Mouse (Mus musculus) midbrain, embryonic 14.5 days (tissue): ENCODE data around the gene Il1f10. TPM values are rescaled to one million over a fixed set of nuclear protein-coding genes. Genes with fewer than 3 reads are reported as not detected.

ENCODE experiments used
- ATAC-seq: fragments of 200-750 bp; cut with Nextera tagmentation; 2 replicates; pipeline ENCODE4 v1.8.0; 2017; ENCODE audit warnings: moderate number of reproducible peaks, moderate library complexity; ENCODE audit not compliant: low FRiP score, low TSS enrichment
- DNase-seq: peaks from one replicate; pipeline ENCODE4 v3.0.0-alpha.2; 2015
- H3K27ac ChIP-seq: fragments of 300-500 bp; sonication (generic); replicated peaks from 2 replicates; pipeline ENCODE4 v1.5.1; 2014; ENCODE audit warnings: mild to moderate bottlenecking, low read depth, low read length, moderate library complexity
- H3K27me3 ChIP-seq: fragments of 300-500 bp; sonication (generic); 2 replicates; pipeline ENCODE4 v1.6.1; 2014; ENCODE audit warnings: low read length, control low read depth, mixed read lengths; ENCODE audit not compliant: control insufficient read depth, insufficient read depth
- H3K36me3 ChIP-seq: fragments of 300-500 bp; sonication (generic); 2 replicates; pipeline ENCODE4 v1.6.1; 2014; ENCODE audit warnings: low read length, control low read depth; ENCODE audit not compliant: control insufficient read depth, insufficient read depth
- H3K4me1 ChIP-seq: fragments of 300-500 bp; sonication (generic); 2 replicates; pipeline ENCODE4 v1.6.1; 2014; ENCODE audit warnings: mild to moderate bottlenecking, antibody characterized with exemption, low read length, control low read depth; ENCODE audit not compliant: control insufficient read depth, insufficient read depth
- H3K4me2 ChIP-seq: fragments of 300-500 bp; sonication (generic); 2 replicates; pipeline ENCODE4 v1.6.1; 2014; ENCODE audit warnings: mild to moderate bottlenecking, low read length, moderate library complexity
- H3K4me3 ChIP-seq: fragments of 300-500 bp; sonication (generic); replicated peaks from 2 replicates; pipeline ENCODE4 v1.5.1; 2014; ENCODE audit warnings: low read depth, low read length
- H3K9ac ChIP-seq: fragments of 300-500 bp; sonication (generic); replicated peaks from 2 replicates; pipeline ENCODE4 v1.6.1; 2014; ENCODE audit warnings: mild to moderate bottlenecking, low read length, moderate library complexity
- H3K9me3 ChIP-seq: fragments of 300-500 bp; sonication (generic); 2 replicates; pipeline ENCODE4 v1.6.1; 2016; ENCODE audit warnings: low read length, control low read depth, mixed read lengths; ENCODE audit not compliant: control insufficient read depth
- WGBS: fragments of 180-500 bp; shearing (Covaris S2); extraction: QIAGEN DNeasy Blood & Tissue Kit; methylation state at CpG from one replicate; pipeline ENCODE4 v1.1.7; 2014; 5-methylcytosine and 5-hydroxymethylcytosine counted together
- polyA plus RNA-seq: library from polyadenylated mRNA; unstranded; fragments of >200 nt; fragmentation: Nextera tagmentation; extraction: Ambion mirVana; gene quantifications from 2 replicates; pipeline ENCODE4 v1.2.1, GENCODE M21; 2014

Il1f10 gene
- polyA plus RNA-seq, 1 experiment from 2014 or later, result not detected

GRCm38 (mm10) chr2:24317919-24318598, 27.1 kb downstream of the Il1f10 start:
- ATAC-seq, result no peak
- no peak overlapping the region for H3K9ac ChIP-seq
- no peaks in the 10 kb centered on the region for H3K36me3 ChIP-seq
- H3K9me3 ChIP-seq, result no peaks in the 10 kb centered on the region
- no peak overlapping the region for H3K4me2 ChIP-seq
- H3K27me3 ChIP-seq, result no peaks in the 10 kb centered on the region
- H3K4me1 ChIP-seq, result no peaks in the 10 kb centered on the region
- no peak overlapping the region for H3K27ac ChIP-seq
- WGBS, result 86% methylated on average over 4 of the region's 4 CpGs
- DNase-seq, result no peak
- no peak overlapping the region for H3K4me3 ChIP-seq

DNA sequence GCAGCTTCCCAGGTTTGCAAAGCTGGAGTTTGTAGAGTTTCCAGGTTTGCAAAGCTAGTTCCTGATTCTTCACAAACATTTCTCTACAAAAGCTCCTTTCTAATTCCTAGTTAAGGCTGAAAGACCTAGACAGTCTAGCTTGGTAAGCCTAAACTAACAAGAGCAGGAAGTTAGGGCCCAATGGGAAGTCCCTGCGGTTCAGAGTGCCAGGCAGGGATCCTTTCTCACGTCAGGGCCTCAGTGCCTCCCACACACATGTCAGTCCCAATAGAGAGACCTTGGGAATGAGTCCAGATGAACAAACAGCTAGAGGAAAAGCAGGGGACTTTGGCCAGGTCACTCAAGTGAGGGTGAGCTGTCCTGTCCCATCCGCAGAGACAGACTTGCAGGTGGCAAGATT, 44.3 kb downstream of the Il1f10 start:
- WGBS, result 70% methylated on average over 3 of the region's 3 CpGs

DNA sequence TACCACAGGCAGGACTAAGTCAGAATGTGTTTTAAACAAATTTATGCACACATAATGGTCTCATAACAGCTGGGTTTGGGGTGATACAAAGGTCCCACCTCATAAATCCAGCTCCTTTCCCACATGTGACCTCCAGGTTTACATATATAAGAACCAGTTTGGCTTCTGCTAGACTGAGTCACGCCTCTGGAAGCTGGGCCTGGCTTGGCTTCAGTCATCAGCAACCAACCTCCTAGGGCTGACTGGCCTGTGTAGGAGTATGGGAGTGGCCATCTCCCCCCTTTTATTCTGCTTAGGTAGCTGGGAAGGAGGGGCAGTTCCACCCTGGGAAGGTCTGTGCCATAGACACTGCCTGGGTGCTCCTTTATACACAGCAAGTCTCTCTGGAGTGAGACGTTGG, 45.5 kb downstream of the Il1f10 start, which contains the start of gene Il1rn:
Gene Il1rn, plus strand, starts transcription at position 309 of the 400 bp plus-strand sequence.
- Histone ChIP-seq H3K27me3 (no peaks in the 10 kb centered on the region), H3K9me3 (no peaks in the 10 kb centered on the region), H3K4me3 (no peak within 1 kb of the TSS), H3K4me1 (no peaks in the 10 kb centered on the region), H3K4me2 (no peak within 1 kb of the TSS), H3K36me3 (no peaks in the 10 kb centered on the region), H3K9ac (no peak within 1 kb of the TSS), H3K27ac (no peak within 1 kb of the TSS)
- DNase-seq (no peak), ATAC-seq (no peak)
- 79% methylated on average over 2 of the region's 2 CpGs for WGBS

More for the DNA sequence above, 44.3 kb downstream of the Il1f10 start:
- ATAC-seq, result no peak
- Histone ChIP-seq H3K9ac (no peak overlapping the region), H3K4me2 (no peak overlapping the region), H3K27ac (no peak overlapping the region), H3K4me3 (no peak overlapping the region), H3K36me3 (no peaks in the 10 kb centered on the region), H3K4me1 (no peaks in the 10 kb centered on the region), H3K27me3 (no peaks in the 10 kb centered on the region), H3K9me3 (no peaks in the 10 kb centered on the region)
- no peak for DNase-seq

DNA sequence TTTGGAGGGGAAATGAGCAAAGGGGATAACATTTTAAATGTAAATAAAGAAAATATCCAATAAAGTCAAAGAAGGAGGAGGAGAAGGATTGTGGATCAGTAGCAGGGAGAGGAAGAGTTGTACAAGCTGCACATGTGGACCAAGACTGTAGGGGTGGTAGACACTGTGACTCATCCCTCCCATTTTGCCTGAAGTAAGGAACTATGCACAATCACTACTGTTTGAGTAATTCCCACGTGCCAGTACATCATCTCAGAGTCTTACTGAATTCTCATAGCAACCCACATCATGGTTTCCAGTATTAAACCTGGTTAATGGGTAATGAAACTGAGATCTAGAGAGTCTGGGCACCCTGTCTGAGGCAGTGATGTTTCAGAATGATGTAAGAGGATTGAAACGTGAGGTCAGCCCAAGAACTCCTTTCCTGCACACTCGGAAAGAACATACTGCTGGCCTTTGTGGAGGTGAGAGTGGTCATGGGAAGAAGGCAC, 50.4 kb downstream of the Il1f10 start:
- Histone ChIP-seq H3K9ac (no peak overlapping the region), H3K27me3 (no peaks in the 10 kb centered on the region), H3K4me1 (no peaks in the 10 kb centered on the region), H3K27ac (no peak overlapping the region), H3K9me3 (no peaks in the 10 kb centered on the region), H3K4me2 (no peak overlapping the region), H3K4me3 (no peak overlapping the region), H3K36me3 (no peaks in the 10 kb centered on the region)
- ATAC-seq, result no peak
- 76% methylated on average over 3 of the region's 3 CpGs for WGBS
- DNase-seq, result no peak

Other genes with a start within 250 kb of the Il1f10 start
- gene Hnmt, start 241.8 kb upstream of the Il1f10 start, polyA plus RNA-seq, result 6.7 and 9.4 TPM in 2 replicates
- not detected in 2 replicates for gene Tbpl2, start 194.6 kb upstream of the Il1f10 start, polyA plus RNA-seq
- not detected in 2 replicates for gene Il1f8, start 138.0 kb upstream of the Il1f10 start, polyA plus RNA-seq
- not detected in 2 replicates for gene Il1f9, start 104.7 kb upstream of the Il1f10 start, polyA plus RNA-seq
- gene Il1f6, start 75.8 kb upstream of the Il1f10 start, polyA plus RNA-seq, result not detected in 2 replicates
- not detected in 2 replicates for gene Il1f5, start 14.2 kb upstream of the Il1f10 start, polyA plus RNA-seq
- gene Il1rn, start 45.7 kb downstream of the Il1f10 start, polyA plus RNA-seq, result 1.7 TPM in 1 of 2 replicates, not detected in the other
- 0.07 and 0.18 TPM in 2 replicates for gene Psd4, start 76.4 kb downstream of the Il1f10 start, polyA plus RNA-seq
- gene Pax8, start 184.4 kb downstream of the Il1f10 start, polyA plus RNA-seq, result 4.5 and 5.4 TPM in 2 replicates